Mouse (Mus musculus) CD4-positive, CD25-positive, alpha-beta regulatory T cell, adult 4 months (primary cell): ENCODE data around the gene 1110004F10Rik. TPM values are rescaled to one million over a fixed set of nuclear protein-coding genes. Genes with fewer than 3 reads are reported as not detected.
A peak's percentile ranks its signal among the peaks of the same experiment; 100 is the strongest.

Experiments
- ATAC-seq: one replicate; pipeline ENCODE4 v1.8.0; 2017
- polyA plus RNA-seq, 2 experiments: library from polyadenylated mRNA; unstranded; fragments of 100-300 nt; shearing (Covaris generic); gene quantifications; one replicate each; pipeline ENCODE4 v1.2.1; 2017

1110004F10Rik gene
- 100 to 1,000 TPM; 212 to 215 TPM for polyA plus RNA-seq

GRCm38 (mm10) chr7:116039196-116039537 lies at the start of gene 1110004F10Rik:
TSS of gene 1110004F10Rik (plus strand) at chr7:116039397.
- ATAC-seq: no peak

GRCm38 (mm10) chr7:116002726-116003125 lies 36.5 kb upstream of the 1110004F10Rik start:
- ATAC-seq: no peak

DNA sequence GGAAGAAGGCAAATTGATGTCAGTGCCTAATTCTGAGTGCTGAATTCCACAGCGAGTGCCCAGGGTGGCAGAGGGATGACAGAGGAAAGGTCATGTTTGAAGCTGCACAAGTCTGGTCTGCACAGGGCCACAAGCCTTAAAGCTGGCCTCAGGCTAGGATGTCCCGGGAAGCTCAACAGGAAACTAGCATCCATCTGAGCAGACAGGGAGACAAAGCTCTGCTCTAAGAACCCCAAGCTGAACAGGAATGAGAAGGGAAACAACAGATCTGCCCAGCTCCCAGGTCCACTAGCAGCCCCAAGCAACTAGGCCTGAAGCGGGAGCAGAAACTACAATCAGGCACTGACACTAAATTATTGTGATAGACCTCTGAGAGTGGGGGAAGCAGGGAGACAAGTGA lies 9.2 kb upstream of the 1110004F10Rik start:
- no peak for ATAC-seq

- no peak for ATAC-seq
Measured at GRCm38 (mm10) chr7:116030597-116031387, 8.4 kb upstream of the 1110004F10Rik start.

- ATAC-seq: no peak
Measured at GRCm38 (mm10) chr7:116031388-116031717, 7.8 kb upstream of the 1110004F10Rik start.

GRCm38 (mm10) chr7:116031718-116032595 lies 7.2 kb upstream of the 1110004F10Rik start:
- peak; percentile 25 for ATAC-seq

DNA sequence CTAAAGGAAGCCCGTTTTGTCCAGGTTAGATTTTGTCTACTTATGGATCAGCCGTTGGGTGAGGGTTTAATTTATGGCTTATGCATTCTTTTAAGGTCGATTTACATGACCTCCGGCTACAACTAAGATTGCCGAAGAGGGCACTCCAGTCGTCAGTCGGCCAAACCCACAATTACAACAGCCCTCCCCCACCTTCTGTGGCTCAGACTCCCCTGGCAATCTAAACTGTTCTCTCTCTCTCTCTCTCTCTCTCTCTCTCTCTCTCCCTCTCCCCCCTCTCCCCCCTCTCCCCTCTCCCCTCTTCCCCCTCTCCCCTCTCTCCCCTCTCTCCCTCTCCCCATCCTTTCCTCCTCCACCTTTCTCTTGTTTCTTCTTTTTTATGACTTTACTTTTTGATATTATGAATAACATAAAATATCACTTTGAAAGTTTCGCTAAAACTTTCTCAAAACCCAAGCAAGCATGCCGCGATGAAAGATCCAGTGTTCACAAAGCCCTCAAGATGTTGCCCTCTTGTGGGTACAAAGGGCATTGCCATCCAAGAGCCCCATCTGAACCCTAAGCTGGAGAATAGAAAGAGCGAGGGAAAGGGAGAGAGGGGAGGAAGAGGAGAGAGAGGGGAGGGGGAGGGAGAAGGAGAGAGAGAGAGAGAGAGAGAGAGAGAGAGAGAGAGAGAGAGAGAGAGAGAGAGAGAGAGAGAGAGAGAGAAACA lies 6.4 kb upstream of the 1110004F10Rik start:
- peak; percentile 72 for ATAC-seq

GRCm38 (mm10) chr7:116033371-116034241 lies 5.6 kb upstream of the 1110004F10Rik start:
- ATAC-seq: peak; percentile 21

DNA sequence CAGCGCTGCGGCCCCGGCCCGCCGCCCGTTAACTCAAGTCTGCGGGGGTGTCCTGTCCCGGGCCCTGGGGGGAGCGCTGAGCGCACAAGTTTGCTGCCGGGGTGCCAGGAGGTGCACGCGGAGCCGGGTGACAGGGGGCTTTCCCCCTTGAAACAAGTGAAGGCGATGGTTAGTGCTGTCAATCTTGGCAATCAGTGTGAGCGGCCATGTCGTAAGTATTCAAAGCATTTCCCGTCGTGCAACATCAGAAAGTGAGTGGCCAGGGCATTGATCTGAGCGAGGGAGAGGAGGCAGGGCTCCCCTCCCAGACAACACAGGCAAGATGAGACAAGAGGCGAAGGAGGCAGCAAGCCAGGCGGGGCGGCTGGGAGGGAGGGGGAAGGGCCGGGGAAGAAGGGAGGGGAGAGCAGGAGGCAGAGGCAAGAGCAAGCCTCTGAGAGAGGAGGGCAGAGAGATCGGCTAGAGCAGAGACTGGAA lies 4.9 kb upstream of the 1110004F10Rik start:
- peak; percentile 12 for ATAC-seq

GRCm38 (mm10) chr7:116035504-116035903 lies 3.7 kb upstream of the 1110004F10Rik start:
- no peak for ATAC-seq

- ATAC-seq: no peak
Measured at GRCm38 (mm10) chr7:116036591-116037555, 2.3 kb upstream of the 1110004F10Rik start.

GRCm38 (mm10) chr7:116038024-116038423 lies 1.2 kb upstream of the 1110004F10Rik start:
- ATAC-seq: no peak

DNA sequence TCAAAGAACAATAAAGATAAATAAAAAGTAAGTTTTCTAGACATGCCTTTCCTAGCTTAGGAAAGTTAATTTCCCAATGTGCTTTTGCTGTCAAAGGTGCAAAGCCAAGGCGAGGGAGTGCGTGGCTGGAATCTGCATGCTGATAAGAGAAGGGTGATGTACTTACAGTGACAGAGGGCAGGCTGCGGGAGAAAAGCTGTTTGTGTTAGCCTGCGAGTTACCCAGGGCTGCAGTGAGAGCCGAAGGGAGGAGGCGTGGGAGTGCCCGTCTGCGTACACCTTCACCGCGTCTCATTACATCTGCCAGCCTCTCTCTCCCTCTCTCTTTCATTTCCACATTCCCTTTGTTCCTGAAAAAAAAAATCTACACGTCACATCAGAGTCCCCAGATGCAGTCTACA lies 686 bp upstream of the 1110004F10Rik start, which contains the start of gene Sox6:
Gene Sox6, minus strand, starts transcription at position 286 of the 400 bp plus-strand sequence.
- ATAC-seq: no peak

GRCm38 (mm10) chr7:116039538-116040466 lies 605 bp downstream of the 1110004F10Rik start:
- ATAC-seq: peak; percentile 88

GRCm38 (mm10) chr7:116040470-116041019 lies 1.3 kb downstream of the 1110004F10Rik start:
- ATAC-seq: peak; percentile 4

DNA sequence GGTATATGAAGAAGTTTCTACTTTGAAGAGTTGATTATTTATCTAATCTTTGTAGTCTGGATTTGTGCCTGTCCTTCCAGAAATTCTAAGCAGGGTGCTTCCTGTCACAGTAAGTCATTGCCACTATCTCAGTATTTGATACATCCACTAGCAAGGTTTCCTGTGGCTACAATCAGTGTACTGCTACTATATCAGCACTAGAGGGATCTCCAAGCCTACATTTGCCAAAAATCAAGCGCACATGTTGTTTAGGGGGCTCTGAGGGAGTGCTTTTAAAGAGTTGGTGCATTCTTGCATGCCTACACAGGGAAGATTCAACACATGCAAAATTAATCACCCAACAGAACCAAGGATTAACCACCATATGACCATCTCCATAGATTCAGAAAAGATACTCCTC lies 21.5 kb downstream of the 1110004F10Rik start:
- ATAC-seq: no peak

- ATAC-seq: peak; percentile 43
Measured at GRCm38 (mm10) chr7:116084366-116084765, 45.2 kb downstream of the 1110004F10Rik start, which contains the start of gene Gm4353. TSS of gene Gm4353 (minus strand) at chr7:116084635.

GRCm38 (mm10) chr7:116092710-116093465 lies 53.7 kb downstream of the 1110004F10Rik start:
- peak; percentile 98 for ATAC-seq
